Mouse (Mus musculus) Muller cell, postnatal 12 days (primary cell): ENCODE measurements at regions not wholly inside any gene's neighbourhood (a gene's known extent, or its start where the extent isn't known, plus 50 kb on each side); places are given as distances from the start of the nearest gene placed in this dataset.

ENCODE experiments used
- DNase-seq: peaks from one replicate; pipeline ENCODE4 v3.0.0-alpha.2; 2015; ENCODE audit errors: inconsistent ontology term

GRCm38 (mm10) chr1:133981185-133981584 lies 55.9 kb upstream of the Fmod start:
- DNase-seq: no peak

DNA sequence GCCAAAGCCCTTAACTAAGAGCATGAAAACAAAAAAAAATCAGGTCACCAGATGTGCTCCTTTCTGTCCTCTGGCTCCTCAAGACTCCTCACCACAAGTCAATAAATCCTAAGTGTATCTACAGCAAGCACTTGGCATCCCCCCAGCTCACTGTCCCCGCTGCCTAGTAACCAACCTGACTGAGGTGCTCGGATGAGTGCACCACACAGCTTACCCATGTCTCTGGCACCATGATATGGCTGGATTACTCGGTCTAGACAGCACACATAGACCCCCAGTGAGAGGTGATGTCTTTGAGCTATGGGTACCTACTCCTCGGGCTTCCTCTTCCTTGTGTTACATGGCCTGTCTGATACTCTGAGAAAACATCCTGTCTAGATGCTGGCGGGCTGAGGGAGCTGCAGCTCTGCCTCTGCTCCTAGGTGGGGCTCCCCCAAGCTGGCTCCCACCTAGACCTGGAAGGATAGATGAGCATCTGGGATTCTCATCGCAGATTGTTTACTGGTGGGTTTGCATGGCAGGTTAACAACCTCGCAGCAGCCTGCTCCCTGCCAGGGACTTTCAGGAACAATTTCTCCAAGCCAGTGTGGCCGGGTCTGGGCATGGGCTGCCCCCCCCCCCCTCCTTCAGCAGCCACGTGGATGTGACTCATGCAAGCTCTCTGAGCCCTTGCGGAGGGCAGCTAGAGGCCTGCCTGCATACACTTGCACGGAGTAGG lies 57.2 kb upstream of the Prelp start:
- DNase-seq: peak; percentile 89

- peak; percentile 56 for DNase-seq
These were observed 56.0 kb upstream of the Prelp start for GRCm38 (mm10) chr1:133977260-133977659.

DNA sequence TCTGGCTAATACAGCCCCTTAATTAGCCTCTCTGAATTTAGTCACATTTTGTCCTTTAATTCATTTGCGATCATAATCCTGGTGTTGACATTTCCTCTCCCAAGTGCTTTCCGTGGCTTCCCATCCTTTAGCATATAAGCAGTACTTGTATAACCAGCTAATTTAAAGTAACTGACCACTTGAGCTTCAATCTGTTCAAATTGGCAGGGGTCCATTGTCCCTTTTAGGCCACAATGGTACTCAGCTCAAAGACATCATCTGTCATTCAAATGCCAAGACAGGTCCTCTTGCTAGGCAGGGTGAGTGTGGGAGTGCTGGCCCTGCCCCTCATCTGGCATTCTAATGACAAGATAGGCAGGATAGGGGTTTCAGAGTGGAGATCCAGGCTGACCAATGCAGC lies 52.6 kb upstream of the Prelp start:
- no peak for DNase-seq

- no peak for DNase-seq
These were observed 50.1 kb upstream of the Prelp start for GRCm38 (mm10) chr1:133971290-133971689.
